Mouse (Mus musculus) heart, postnatal 14 days (tissue): Measurements from ENCODE around the gene Tigit. TPM values are rescaled to one million over a fixed set of nuclear protein-coding genes. Genes with fewer than 3 reads are reported as not detected.

ENCODE experiments used
- DNase-seq, 2 experiments: peaks; one replicate each; pipeline ENCODE4 v3.0.0; 2021 to 2022
- intact Hi-C: fragments of 180-260 bp; cut with DNase I; formaldehyde crosslinking; loops from one replicate; pipeline ENCODE4 v1.15.1; 2025
- long read RNA-seq, 2 experiments: library from polyadenylated mRNA; stranded (forward); transcript quantifications; one replicate each; pipeline ENCODE4 v2.0.0; 2021
- total RNA-seq, 2 experiments: library from RNA; stranded (reverse); gene quantifications; 2 replicates each; pipeline ENCODE4 v1.2.3; 2021

The Tigit gene
- not detected for total RNA-seq
- long read RNA-seq, experiment 1, result 0 reads
- long read RNA-seq, experiment 2, result 0 reads

DNA sequence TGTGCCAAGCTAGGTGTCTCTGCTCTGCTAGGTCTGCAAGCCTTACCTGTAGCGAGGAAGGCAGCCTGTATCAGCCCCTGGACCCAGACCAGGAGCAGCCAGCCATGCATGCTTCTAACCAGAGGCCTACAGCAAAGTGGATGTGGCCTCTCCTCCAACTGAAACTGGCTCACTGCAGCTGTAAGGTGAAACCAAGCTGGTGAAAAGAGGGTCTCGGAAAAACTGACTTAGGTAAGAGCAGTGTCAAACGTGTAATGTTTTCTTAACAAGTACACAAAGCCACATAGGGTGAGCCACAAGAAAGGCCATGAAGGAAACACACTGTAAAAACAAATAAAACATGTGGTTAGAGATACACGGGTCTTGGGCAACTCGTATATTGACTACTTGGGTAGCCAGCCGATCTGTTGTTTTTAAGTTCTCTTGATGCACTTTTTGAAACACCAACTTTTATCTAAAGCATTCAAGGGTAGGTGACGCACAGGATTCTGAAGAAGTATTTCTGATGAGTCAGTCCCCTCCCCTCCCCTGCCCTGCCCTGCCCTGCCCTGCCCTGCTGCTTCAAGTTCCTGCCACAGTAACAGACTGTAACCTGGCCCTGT lies at the start of gene Tigit:
Tigit (minus strand) TSS at position 169 of the 602 bp plus-strand sequence.
- intact Hi-C loops, result no loop called here
- DNase-seq, result no peak

DNA sequence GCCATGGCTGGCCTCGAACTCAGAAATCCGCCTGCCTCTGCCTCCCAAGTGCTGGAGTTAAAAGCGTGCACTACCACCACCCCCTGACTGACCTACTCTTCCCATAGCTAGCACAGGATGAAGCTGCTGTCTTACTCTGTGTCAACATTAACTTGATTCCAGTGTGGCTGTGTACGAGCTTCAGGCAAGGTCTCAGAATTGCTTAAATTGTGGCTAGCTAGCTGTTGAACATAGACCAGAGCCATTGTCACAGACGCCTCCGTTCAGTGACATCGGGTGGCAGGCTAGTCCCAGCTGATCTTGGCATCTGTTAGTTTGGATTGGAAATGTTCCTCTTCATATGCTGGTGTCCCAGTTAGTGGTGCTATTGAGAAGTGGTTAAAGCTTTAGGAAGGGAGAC lies 47.4 kb upstream of the Tigit start:
- intact Hi-C loops, result no loop called here
- no peak for DNase-seq

DNA sequence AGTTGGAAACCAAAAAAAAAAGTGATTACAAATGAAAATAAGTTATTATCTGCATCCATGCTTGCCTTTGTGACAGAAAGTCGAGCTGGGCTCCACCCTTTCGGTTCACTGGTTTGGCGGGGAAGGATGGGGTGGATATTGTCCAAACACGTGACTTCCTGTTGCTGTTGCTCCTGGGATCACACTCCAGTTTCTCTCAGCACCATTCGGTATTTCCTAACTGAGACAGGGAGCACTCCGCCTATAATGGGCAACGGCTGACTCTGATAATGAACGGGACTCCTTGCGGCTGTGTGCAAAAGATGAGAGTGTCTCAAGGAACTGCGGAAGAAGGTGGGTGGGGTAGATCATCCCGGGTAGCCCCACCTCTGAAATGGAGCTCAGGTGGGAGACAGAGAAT lies 46.7 kb upstream of the Tigit start:
- intact Hi-C loops, result no loop called here

DNA sequence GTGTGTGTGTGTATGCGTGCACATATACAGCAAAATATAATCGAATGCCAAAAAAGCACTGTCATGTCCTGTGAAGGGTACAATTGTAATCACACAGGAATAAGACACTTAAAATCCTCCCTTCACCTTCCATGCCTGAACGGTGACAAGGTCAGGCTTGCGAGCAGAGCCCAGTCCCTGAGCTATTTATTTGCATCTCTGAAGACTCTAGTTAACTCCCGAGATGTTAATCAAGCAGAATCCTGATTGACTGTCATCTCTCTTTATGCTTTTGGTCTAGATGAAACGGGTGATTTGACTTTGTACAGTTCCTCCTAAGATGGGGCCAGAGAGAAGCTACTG lies 46.2 kb upstream of the Tigit start:
- DNase-seq, result no peak
- intact Hi-C loops, result no loop called here

More for the DNA sequence above, 46.7 kb upstream of the Tigit start:
- peak; percentile 63 to 74 for DNase-seq

DNA sequence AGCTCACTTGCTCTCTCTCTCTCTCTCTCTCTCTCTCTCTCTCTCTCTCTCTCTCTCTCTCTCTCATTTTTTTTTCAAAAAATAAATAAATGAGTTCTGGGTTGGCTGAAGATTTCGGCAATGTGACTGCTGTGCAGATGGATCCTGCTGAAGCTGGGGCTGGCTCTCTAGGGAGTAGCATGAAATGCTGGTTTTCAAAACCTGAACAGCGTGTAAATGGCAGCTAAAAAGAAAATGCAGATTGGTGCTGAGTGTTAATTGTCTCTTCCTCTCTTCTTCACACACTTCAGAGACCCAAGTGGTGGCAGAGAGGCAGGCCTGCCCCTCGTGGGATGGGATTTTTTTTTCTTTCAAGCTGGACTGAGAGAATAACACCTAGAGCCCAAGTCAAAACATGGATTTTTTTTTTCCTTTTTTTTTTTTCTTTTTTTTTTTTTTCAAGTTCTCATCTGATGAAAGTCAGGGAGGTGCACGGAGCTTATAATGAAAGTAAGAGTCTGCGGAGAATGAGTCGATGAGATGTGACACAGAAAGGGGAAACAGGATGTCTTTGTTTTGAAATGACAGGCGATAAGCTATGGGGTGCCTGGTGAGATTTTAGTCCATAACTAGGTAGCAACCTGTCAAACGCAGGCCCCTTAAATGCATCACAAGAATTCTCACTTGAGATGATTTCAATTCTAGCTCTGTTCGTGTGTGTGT lies 45.6 kb upstream of the Tigit start:
- intact Hi-C loops, result no loop called here
- DNase-seq, result no peak

DNA sequence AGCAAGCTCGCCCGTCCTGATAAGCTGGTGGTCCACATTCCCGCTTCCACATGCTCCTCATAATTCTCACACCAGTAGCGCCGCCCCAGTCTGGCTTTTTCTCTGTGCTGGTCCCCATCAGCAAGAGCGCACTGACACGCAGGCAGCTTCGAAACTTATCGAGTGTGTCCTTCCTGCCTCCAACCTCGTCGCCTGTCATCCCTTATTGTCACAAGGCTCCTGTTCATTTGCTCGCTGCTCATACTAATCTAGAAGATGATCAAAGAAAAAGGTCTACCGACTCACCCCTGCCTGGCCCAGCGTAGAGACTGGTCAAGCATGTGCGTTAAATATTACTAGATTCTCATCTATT lies 45.1 kb upstream of the Tigit start:
- DNase-seq, result no peak
- intact Hi-C loops, result no loop called here

DNA sequence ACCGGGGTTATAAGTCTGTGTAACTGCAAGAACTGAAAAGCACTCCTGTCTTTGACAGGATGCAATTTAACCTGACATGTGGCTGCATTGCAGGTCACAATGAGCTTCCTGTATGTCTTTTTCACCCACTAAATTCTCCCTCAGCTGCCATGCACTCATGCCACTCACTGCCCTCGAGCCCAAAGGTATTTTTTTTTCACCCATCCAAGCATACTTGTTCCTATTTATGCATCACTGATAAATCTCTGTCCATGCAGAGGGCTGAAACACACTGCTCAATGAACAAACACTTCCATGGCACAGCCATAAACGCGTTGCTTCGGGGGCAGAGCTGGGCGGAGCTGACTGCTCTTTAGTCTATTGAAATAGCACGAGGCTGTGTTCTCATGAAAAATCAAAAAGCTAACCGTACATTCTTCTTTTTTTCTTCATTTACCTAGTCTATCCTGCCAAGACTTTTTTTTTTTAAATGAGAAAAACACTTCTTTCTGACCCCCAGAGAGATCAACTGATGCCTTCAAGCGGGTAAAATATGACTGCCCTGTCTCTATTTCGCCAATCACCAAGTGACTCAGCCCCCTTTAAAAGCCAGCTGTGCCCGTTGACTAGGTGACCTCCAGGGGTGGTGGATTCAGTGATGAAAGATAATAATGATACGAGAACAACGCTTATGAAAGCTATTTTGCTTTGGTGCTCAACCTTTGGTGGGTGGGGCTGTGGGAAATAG lies 44.6 kb upstream of the Tigit start:
- intact Hi-C loops, result no loop called here
- no peak for DNase-seq

DNA sequence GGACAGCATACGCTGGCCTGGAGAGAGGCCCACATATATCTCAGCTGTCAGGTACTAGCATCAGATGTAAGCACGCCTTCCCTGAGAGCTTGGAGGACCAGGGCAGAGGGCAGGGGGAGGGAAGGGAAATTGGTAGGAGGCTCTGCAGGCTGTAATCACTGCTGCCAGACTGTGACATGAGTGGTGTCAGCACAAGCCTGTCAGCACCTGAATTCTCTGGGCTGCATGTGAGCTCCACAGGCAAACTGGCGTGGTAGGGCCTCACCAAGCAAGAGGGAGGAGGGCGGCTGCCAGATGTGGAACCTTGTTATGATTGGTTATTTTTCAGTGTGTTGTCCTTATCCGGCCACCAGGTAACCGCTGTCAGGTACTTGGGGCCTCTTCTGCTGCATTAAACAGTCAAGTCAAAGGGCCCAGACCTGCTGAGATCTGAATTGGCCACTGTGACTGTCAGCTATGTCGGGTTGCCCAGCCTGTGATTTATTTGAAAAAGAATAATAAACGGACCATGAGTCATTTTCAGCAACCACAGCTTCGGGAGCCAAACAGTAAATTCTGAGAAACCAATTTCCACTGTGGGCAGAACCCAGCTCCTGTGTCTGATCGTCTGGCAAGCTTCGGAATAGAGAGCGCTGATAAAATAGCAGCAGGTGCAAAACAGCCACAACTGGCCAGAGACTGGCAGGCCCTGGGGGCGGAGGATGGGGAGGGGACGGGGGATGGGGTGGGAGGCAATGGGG lies 38.0 kb upstream of the Tigit start:
- intact Hi-C loops, result no loop called here
- DNase-seq, result peak; percentile 38 to 65

DNA sequence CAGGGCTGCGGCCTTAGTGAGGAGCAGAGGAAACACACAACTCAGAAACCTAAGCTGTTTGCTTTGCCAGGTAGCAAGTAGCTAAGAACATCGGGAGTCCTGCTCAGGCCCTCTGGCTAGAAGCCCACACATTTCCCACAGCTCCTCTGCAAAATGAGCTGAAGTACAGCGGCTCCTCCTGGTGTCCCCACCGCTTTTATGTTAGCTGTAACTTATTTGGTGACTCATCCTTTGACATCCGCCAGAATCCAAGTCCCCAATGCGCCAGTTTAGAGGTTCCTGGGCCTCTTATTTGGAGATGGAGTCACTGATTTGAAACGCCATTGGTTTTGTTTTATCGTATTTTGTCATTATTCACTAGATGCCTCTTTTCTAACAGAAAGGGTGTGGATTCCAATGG lies 36.6 kb upstream of the Tigit start:
- no peak for DNase-seq
- intact Hi-C loops, result no loop called here

DNA sequence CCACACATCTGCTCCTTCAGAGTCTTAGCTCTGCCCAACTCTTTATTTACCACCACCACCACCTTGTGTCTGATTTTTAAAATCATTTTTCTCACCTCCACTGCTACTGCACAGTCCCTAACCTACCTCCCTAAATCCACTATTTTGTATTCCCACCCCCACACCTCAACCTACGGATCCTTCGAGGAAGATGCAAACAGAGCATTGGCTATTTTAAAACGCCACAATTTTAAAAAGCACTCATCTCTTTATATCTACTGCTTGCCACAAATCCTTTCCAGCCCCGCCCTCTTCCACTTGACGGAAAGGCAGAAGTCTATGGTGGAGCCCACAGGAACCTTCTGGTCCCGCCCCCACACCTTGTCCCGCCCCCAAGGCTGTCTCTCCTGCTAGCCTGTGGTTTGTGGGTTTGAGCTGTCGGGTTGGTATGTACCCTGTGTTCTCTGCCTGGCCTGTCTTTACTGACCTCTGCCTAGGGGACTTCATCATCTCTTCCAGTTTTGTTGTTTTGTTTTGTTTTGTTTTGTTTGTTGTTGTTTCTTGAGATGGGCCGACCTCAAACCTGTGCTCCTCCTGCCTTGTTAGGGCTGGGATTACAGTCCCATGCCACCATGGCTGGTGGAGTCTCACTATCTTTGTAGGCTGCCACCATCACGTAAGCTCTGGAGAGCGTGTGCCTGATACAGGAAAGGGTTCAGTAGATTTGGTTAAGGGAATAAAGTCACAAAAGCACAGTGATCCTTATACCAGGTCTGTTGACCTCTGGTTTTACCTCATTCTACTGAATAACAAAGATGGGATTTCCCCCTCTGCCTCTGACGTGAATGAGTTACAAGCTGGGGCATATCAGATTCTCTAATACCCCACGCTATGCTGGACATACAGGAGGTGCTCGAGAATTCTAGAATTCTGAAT lies 35.0 kb upstream of the Tigit start:
- intact Hi-C loops, result no loop called here
- DNase-seq, result no peak

DNA sequence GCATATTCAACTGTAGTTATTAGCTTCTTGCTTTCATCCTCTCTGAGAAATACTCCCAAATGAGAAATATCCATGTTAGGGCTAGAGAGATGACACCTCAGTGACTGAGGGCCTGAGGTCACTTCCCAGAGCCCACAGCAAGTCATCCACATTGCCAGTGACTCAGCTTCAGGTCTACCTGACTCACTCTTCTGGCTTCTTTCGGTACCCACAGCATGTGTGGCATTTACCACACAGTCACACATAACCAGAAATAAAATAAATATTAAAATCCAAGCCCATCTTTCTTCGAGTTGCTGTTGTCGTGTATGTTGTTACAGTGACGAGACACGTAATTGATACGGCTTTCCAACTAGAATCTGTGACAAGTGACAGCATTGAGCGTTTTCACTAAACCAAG lies 33.8 kb upstream of the Tigit start:
- DNase-seq, result no peak
- intact Hi-C loops, result no loop called here

DNA sequence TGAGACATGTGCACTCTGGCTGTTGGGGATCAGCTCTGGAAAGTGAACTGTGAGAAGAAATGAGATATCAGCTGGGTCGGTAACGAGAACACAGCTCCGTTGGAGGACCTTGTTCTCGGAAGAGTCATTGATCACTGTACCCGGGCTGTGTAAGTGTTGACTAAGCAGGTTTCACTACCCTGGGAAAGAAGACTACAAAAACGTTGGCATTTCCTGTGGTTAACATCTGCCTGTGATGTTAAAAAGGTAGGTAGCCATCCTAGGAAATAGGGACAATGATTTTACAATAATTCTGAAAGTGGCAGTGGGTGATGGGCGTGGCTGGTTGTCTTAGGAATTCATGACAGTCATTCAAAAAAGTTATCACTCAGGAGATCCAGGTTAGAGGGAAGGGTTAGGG lies 31.9 kb upstream of the Tigit start:
- intact Hi-C loops, result no loop called here

DNA sequence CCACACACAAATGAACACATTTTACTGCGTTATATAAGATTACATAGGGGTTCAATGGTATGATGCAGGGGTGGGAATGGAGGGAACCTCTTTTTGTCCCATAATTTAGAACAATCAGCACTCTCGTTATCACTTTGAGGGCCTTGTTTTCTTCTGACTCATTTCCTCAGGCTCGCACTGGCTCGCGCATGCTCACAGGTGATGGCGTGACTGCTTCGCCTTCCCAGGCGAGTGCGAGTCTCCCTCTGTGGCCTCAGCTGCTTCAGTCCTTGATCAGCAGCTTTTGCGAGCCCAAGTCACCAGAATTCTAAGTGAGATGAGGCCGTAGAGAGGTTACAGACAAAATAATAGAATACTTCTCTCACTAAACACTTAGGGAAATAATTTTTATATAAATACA lies 30.2 kb upstream of the Tigit start:
- no peak for DNase-seq
- intact Hi-C loops, result no loop called here

More for the DNA sequence above, 31.9 kb upstream of the Tigit start:
- DNase-seq, result no peak

DNA sequence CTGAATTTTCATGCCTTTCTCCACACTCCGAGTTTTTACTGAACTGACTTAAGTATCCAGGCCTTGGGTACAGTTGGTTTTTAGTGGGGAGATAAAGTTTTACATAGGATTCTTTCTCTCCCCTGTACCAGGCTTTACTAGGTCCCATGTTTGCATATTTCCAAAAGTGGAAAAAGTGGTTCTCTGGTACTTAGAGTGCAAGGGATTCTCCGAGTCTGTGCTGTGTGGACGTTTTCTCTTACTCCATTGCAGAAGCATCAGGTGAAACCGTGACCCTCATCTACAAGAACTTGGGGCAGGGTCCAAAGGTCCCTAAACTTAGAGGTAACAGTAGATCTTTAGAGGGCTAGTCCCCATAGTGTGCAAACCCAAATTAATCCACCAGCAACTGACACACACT lies 28.7 kb upstream of the Tigit start:
- intact Hi-C loops, result no loop called here
- no peak for DNase-seq

DNA sequence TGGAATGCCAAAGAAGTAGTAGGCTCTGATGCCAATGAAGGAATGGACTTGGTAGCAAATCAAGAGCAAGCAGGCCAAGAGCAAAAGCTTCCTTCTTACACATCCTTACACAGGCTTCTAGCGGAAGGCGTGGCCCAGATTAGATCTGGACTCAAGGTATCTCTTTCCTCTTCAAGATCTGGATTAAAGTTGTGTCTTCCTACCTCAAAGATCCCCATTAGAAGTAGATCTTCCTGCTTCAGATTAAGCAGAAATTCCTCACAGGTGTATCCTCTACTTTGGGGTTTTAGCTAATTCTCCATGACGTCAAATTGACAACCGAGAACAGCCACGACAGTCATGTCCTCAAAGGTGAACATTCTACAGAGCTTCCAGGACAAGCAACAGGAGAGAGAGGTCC lies 27.8 kb upstream of the Tigit start:
- no peak for DNase-seq
- intact Hi-C loops, result no loop called here

DNA sequence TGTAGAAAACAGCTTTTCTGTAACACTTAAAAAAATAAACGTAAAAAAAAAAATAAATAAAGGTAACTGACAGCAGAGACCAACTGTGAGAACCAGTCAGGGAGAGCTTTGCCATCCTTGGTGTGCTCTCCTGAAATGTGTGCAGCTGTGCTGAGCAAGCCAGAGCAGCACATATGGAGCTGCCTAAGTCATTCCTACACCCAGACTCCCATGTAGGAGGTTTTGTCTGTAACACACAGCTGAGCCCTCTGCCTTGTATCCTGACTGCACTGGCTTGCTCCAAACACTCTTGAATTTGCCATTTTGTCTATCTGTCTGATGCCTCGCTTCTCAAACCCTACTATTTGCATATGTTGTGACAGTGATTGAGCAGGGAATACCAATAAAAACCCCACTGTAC lies 27.0 kb upstream of the Tigit start:
- intact Hi-C loops, result no loop called here
- no peak for DNase-seq

DNA sequence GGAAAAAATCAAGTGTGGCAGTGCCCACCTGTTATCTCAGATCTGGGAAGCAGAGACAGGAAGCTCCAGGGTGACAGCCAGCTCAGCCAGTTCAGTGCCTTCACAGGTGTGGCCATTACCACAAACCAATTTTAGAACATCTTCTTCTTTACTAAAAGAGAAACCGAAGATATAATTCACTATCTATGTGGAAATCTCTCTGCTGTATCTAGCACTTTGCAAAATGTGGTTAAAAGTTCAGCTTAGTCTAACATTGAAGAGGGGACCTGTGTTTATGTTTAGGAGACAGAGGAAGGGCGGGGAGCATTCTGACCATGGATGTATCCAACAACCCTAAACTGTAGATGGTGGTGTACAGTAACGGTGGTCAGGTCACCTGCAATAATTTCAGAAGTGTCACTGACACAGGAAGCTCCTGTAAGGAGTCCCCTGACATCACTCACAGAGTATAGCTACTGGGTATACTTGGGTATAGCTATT lies 26.3 kb upstream of the Tigit start:
- no peak for DNase-seq

DNA sequence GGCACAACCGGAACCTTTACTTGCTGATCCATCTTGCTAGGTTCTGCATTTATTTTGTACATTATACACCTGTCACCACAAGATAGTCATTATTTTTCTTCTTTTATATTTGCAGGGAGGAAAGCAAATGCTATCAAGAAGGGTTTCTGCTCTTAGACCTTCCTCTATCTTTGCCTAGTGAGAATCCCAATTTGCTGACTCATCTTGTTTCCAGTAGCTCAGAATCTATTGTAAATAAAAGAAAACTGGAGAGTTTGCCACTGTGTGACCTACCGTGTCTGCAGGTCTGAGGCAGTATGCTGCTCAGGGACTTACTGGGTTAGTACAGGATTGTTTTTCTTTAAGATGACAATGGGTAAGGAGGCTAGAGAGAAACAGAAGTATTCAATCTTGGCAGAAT lies 24.0 kb upstream of the Tigit start:
- DNase-seq, result no peak
- intact Hi-C loops, result no loop called here

More for the DNA sequence above, 26.3 kb upstream of the Tigit start:
- intact Hi-C loops, result no loop called here

DNA sequence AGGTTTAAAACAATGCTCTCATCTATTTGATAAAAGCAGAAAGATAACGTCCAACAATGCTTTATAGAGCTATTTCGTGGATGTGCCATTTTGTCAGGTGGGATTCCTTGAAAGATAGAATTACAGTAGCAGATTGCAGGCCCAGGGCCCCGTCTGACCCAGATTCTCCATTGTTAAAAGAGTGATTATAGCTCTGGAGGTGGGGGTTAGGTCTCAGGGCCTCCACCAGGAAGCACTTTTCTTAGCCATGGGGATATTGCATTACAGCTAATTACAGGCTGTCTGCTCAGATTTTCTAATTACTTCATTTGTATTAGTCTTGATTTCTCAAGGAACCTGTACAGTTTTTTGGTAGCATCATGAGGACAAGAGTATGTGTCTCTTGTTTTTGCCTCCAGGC lies 10.5 kb upstream of the Tigit start:
- no peak for DNase-seq
- intact Hi-C loops, result no loop called here

DNA sequence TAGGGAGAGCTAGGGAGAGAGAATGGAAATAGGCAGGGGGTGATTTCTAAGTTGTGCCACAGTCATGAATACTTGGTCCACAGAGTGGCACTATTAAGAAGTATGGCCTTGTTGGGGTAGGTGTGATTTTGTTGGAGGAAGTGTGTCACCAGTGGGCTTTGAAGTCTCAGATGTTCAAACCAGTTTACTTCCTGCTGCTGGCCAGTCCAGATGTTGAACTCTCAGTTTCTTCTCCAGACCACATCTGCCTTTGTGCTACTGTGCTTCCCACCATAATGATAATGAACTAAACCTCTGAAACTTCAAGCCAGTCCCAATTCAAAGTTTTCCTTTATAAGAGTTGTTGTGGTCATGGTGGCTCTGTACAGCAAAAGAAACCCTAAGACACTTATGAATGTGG lies 8.8 kb upstream of the Tigit start:
- intact Hi-C loops, result no loop called here
- no peak for DNase-seq
